In the genomic region with DNA sequence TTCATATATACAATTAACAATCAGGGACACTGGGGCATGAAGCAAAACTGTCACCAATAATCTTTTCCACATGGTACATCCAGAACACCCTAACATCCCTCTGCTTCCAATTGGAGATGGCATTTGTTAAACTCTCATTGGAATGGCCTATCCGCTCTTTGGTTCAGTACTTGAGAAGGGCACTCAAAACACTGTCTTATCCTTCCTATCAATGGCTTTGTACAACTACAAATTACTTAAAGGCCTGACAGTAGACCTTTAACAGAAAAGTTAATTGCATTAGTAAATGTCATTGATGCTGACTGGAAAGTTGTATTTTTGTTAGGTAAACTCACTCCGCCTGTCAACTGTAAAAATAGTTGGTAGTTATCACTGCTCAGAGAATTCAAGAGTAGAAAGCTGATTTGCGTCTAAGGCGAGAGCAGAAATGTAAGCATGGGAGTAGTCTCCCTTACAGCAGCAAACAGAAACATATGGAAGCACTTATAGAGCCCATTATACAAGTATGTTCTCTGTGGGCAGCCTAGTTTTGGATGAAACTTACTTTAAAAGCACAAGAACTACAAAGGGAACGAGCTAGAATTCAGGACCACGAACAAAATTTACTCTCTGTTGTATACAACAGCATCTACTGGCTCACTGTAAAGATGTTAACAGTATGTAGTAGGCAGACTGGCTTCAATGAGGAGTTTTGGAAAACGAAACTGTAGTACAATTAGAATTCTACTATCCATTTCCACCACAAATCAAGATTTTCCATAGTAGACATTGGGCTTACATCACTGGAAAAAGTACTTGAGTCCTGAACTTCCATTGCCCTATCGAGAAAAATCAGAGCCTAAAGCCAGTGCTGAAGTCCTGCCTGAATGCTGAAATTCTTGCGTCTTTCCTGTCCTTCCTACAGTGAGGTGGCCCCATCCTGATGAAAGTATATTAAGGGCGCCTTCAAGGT, we compare ENCODE assay signal across 7 mouse cellular contexts.
DNase-seq lines count a peak whose midpoint lies in the region; ATAC-seq and TF ChIP-seq lines count a peak whose summit lies in the region.

No protein-coding gene starts in this region.

- no peak for DNase-seq in spleen, adult 2 months (ENCODE audit: low read depth in 1 of 2, low spot score in 2 of 2)
- DNase-seq in spleen, adult 12 weeks (ENCODE audit: low spot score), result no peak
- DNase-seq in stomach, postnatal 0 days (ENCODE audit: low spot score), result no peak
- no peak for DNase-seq in left cerebral cortex, adult 9 months (ENCODE audit: low spot score in 2 of 2)

- H3K4me3 ChIP-seq in spleen, adult 2 months (ENCODE audit: extremely low read depth, insufficient read depth, insufficient read length), result peak overlapping the region; percentile 24
- H3K4me3 ChIP-seq in embryonic facial prominence, embryonic 15.5 days (replicated peaks), result peak overlapping the region; percentile 91
- H3K4me3 ChIP-seq in limb, embryonic 12.5 days (replicated peaks), result peak overlapping the region; percentile 87
- H3K4me3 ChIP-seq in stomach, postnatal 0 days (ENCODE audit: low read depth, low read length), result peak overlapping the region; percentile 99

- H3K4me2 ChIP-seq in embryonic facial prominence, embryonic 15.5 days (replicated peaks), result peak overlapping the region; percentile 45
- peak overlapping the region; percentile 64 for H3K4me2 ChIP-seq in limb, embryonic 12.5 days
- H3K4me2 ChIP-seq in stomach, postnatal 0 days (replicated peaks; ENCODE audit: low read depth), result peak overlapping the region; percentile 56

- no peak for ATAC-seq in embryonic facial prominence, embryonic 15.5 days (ENCODE audit: insufficient number of reproducible peaks, low FRiP score, low TSS enrichment, low read depth)
- ATAC-seq in limb, embryonic 12.5 days (ENCODE audit: insufficient number of reproducible peaks, insufficient read depth, low FRiP score, low TSS enrichment, low read depth), result no peak
- no peak for ATAC-seq in stomach, postnatal 0 days (ENCODE audit: low FRiP score, low TSS enrichment)
- no peak for ATAC-seq in cerebellum, adult (ENCODE audit: insufficient number of reproducible peaks, low FRiP score, low TSS enrichment)

- no peak for TF ChIP-seq POLR2A in spleen, adult 2 months (IDR thresholded peaks at IDR 0.05; ENCODE audit: low read depth, low read length)

- WGBS in spleen, adult 2 months, result 32% methylated on average over 10 of the region's 10 CpGs
- WGBS in embryonic facial prominence, embryonic 15.5 days, result 20% methylated on average over 10 of the region's 10 CpGs
- 25% methylated on average over 10 of the region's 10 CpGs for WGBS in limb, embryonic 12.5 days
- 26% methylated on average over 10 of the region's 10 CpGs for WGBS in stomach, postnatal 0 days

- H3K36me3 ChIP-seq in spleen, adult 2 months (ENCODE audit: control insufficient read depth, insufficient read depth, low read length), result no peaks in the 10 kb centered on the region
- H3K36me3 ChIP-seq in embryonic facial prominence, embryonic 15.5 days, result peaks cover 17% of the 10 kb centered on the region
- peaks cover 33% of the 10 kb centered on the region for H3K36me3 ChIP-seq in limb, embryonic 12.5 days
- H3K36me3 ChIP-seq in stomach, postnatal 0 days (ENCODE audit: control insufficient read depth, insufficient read depth, low read length), result peaks cover 8% of the 10 kb centered on the region; the same call in 1 of the 2 replicates

- peak overlapping the region; percentile 100 for H3K9ac ChIP-seq in embryonic facial prominence, embryonic 15.5 days
- peak overlapping the region; percentile 100 for H3K9ac ChIP-seq in limb, embryonic 12.5 days (replicated peaks)
- H3K9ac ChIP-seq in stomach, postnatal 0 days (ENCODE audit: low read length), result peak overlapping the region; percentile 52

- no peak for TF ChIP-seq EP300 in stomach, postnatal 0 days (optimal IDR thresholded peaks at IDR 0.05)

- peaks cover 9% of the 10 kb centered on the region for H3K4me1 ChIP-seq in spleen, adult 2 months (ENCODE audit: control insufficient read depth, insufficient read depth, insufficient read length)
- H3K4me1 ChIP-seq in embryonic facial prominence, embryonic 15.5 days, result peaks cover 19% of the 10 kb centered on the region
- H3K4me1 ChIP-seq in limb, embryonic 12.5 days (replicated peaks), result peaks cover 30% of the 10 kb centered on the region
- H3K4me1 ChIP-seq in stomach, postnatal 0 days (replicated peaks; ENCODE audit: control insufficient read depth, insufficient read depth), result no peaks in the 10 kb centered on the region

- no peaks in the 10 kb centered on the region for H3K27me3 ChIP-seq in spleen, adult 2 months (ENCODE audit: control insufficient read depth, insufficient read depth, low read length)
- no peaks in the 10 kb centered on the region for H3K27me3 ChIP-seq in embryonic facial prominence, embryonic 15.5 days
- no peaks in the 10 kb centered on the region for H3K27me3 ChIP-seq in limb, embryonic 12.5 days
- no peaks in the 10 kb centered on the region for H3K27me3 ChIP-seq in stomach, postnatal 0 days (ENCODE audit: control insufficient read depth, insufficient read depth, low read length)

- no peak overlapping the region for H3K27ac ChIP-seq in spleen, adult 2 months (ENCODE audit: insufficient read depth, low read length)
- peak overlapping the region; percentile 100 for H3K27ac ChIP-seq in embryonic facial prominence, embryonic 15.5 days (replicated peaks)
- peak overlapping the region; percentile 100 for H3K27ac ChIP-seq in limb, embryonic 12.5 days
- peak overlapping the region; percentile 14; the same call in 1 of the 2 replicates for H3K27ac ChIP-seq in stomach, postnatal 0 days (replicated peaks)

- TF ChIP-seq CTCF in spleen, adult 2 months (IDR thresholded peaks at IDR 0.05; ENCODE audit: extremely low read depth, insufficient read depth, insufficient read length, insufficient replicate concordance), result no peak
- no peak for TF ChIP-seq CTCF in stomach, postnatal 0 days (IDR thresholded peaks at IDR 0.05; ENCODE audit: low read depth)

- H3K9me3 ChIP-seq in embryonic facial prominence, embryonic 15.5 days (replicated peaks), result no peaks in the 10 kb centered on the region
- peaks cover 12% of the 10 kb centered on the region for H3K9me3 ChIP-seq in limb, embryonic 12.5 days
- H3K9me3 ChIP-seq in stomach, postnatal 0 days (ENCODE audit: control insufficient read depth, low read length), result no peaks in the 10 kb centered on the region

Comparison
In these comparisons a context has a peak if more than half of its experiments do, and no peak if none do; other contexts are left out.
1. H3K4me3 ChIP-seq: peak in every context shown above with its lines; median percentile 99 in stomach, postnatal 0 days; 91 in embryonic facial prominence, embryonic 15.5 days; 87 in limb, embryonic 12.5 days; 24 in spleen, adult 2 months.